Mouse (Mus musculus): ENCODE measurements around the gene Ugt1a6a.

Gene Ugt1a6a

GRCm38 (mm10) chr1:88230981-88231802, 96.6 kb downstream of the Ugt1a6a start:
- no peak for DNase-seq

GRCm38 (mm10) chr1:88231803-88232499, 97.3 kb downstream of the Ugt1a6a start:
- DNase-seq = no peak

DNA sequence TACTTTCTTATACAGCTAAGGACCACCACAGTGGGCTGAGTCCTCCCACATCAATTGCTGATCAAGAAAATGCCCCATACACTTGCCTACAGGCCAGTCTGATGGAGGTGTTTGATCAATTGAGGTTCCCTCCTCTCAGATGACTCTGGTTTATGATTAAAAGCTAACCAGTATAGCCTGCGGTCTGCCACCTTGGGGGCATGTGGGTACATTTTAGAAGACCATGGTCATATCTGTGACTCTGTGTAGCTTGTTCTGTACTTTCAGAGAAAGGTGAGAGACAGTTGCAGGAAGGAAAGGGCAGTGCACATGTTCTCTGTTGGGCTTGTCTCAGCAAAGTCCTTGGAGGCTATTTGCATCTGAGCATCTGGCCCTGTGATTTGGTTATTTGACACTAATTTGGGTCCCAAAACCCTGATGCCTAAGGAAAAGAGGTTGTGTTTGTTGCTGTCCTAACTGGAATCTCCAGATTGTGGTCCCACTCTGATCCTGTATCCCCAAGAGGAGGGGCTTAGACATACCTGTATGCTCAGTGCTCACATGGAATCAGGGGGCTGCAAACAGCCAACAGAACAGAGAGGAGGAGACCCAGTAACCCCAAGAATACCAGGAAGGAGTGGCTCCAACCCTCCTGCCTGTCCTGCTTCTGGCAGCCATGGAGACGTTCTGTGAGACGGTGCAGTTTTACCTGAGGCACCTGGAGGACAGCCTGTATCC, 98.2 kb downstream of the Ugt1a6a start:
- DNase-seq = no peak

- DNase-seq = no peak
These were observed 99.0 kb downstream of the Ugt1a6a start for GRCm38 (mm10) chr1:88233421-88234247.

DNA sequence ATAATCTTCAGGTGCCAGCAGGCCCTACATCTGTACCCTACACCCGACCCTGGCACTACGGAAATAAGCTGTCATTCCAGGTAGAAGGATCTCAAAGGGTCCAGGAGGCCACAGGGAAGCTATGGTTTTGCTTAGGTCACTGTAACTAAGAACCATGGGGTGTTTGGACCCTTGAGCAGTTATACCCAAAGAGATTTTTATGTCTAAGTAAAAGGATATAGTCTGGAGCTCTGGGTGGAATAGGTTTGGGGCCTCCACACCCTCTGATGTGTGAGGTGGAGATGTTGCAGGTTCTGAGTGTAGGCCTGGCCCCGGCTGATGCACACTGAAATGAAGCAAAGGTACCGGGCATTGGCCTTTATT, 99.6 kb downstream of the Ugt1a6a start:
- DNase-seq = no peak

GRCm38 (mm10) chr1:88234646-88235045, 100.0 kb downstream of the Ugt1a6a start:
- no peak for DNase-seq

- DNase-seq = no peak
These were observed 100.7 kb downstream of the Ugt1a6a start for GRCm38 (mm10) chr1:88235046-88235893.

DNA sequence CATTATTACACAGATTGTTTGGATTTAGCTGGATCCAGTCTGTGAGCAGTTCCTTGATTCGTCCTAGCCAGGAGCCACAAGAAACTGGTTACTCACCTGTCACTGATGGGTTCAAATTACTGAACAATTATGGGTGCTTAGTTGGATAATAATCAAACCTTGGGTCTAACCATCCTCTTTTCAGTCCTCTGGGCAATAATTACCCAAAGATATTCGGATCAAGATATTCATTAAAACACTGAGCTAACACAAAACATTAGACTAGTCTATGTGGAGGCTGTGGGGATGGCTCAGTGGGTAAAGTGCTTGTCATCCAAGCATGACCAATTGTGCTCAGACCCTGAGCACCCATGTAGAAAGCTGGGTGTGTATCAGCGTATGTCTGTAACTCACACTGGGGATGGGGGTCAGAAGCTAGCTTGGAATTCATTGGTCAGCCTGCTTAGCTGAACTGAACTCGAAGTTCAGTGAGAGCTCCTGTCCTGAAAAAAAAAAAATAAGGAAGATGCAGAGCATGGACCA, 101.3 kb downstream of the Ugt1a6a start:
- no peak for DNase-seq

DNA sequence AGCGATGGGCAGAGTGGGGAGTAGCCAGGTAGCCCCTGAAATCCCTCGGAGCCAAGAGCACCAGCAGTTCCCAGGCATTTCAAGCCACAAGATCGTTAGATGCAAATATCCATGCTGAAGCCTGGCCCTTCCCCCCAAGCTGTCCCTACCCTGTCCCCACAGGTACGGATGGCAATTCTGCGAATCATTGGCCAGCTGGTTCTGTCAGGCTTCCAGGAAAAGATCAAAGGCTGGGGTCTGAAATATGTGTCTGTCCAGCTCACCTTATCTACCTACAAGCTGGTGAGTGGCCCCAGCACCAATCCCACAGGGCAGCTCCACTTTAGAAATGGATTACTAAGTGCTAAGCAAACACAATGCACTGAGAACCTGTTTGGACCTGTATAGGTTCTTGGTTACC, 102.7 kb downstream of the Ugt1a6a start:
- no peak for DNase-seq

- DNase-seq = no peak
These were observed 104.2 kb downstream of the Ugt1a6a start for GRCm38 (mm10) chr1:88238771-88239170.

- DNase-seq = peak; percentile 5
These were observed 105.5 kb downstream of the Ugt1a6a start for GRCm38 (mm10) chr1:88240072-88240471.

DNA sequence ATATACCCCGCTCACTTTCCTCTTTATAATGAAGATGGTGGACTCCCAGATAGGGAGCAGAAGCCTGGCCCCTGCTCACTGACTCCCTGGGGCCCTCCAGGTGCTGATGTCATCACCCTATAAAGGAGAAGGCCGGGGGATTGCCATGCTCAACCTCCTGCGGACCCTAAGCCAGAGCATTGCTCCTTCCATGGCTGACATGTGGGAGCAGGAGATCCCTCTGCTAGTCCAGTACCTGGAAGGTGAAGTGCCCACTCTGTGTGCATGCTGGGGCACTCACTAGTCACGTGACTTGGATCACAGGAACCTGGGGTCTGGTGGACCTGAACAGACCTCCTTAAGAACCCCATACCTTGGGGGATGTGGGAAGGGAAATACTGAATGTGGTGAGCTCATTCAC, 106.0 kb downstream of the Ugt1a6a start:
- peak; percentile 16 for DNase-seq

- peak; percentile 3 for DNase-seq
These were observed 109.3 kb downstream of the Ugt1a6a start for GRCm38 (mm10) chr1:88243861-88244260.

GRCm38 (mm10) chr1:88245881-88246280, 111.3 kb downstream of the Ugt1a6a start:
- no peak for DNase-seq

DNA sequence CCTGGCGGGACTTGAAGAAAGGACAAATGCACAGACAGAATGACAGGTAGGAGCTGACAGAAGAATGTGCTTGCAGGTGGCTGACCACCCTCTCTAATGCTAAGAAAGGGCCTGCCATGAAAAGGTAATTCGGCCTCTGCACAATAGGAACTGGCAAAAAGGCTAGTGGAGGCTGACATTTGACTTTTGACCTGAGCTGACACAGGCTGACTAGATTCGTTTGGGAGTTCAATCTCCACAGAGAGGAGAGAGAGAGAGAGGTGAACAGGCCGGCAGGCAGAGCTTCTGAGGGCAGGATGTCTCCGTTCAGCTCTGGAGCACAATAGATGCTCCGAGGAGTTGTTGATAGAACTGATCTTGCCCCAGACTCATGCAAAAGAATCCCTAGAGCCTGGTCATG, 111.8 kb downstream of the Ugt1a6a start:
- no peak for DNase-seq

DNA sequence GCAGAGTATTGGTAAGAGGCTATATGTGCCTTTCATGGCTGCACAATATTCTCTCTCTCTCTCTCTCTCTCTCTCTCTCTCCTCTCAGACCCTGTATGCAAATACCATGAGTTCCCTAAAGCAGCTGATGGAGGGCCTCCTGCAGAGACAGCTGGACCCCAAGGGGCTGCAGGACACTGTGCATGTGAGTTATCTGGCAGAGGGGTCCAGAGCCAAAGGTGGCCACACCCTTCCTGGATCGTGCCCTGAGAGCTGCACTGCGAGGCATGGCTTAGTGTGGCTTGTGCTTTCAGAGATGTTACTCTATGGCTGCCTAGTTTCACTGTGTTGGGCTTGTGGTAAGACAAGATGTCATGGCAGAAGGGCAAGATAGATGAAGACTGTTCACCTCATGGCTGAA, 113.1 kb downstream of the Ugt1a6a start:
- no peak for DNase-seq

DNA sequence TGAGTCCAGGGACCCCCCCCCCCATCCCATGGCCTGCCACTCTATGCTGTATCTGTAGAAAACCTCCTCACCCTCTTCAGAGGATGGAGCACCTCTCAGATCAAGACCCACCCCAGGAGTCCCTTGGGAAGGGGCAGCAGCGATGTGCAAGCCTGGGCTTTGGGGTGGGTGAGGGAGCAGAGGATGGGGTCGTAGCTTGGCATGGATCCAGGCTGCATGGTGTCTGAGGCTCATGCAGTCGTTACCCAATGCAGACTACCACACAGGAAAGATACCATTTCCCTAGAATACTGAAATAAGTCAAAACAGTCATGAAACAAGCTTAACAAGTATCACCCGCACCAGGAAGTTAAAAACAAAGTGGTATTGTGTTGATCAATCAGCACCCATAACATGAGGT, 114.0 kb downstream of the Ugt1a6a start:
- DNase-seq = no peak

DNA sequence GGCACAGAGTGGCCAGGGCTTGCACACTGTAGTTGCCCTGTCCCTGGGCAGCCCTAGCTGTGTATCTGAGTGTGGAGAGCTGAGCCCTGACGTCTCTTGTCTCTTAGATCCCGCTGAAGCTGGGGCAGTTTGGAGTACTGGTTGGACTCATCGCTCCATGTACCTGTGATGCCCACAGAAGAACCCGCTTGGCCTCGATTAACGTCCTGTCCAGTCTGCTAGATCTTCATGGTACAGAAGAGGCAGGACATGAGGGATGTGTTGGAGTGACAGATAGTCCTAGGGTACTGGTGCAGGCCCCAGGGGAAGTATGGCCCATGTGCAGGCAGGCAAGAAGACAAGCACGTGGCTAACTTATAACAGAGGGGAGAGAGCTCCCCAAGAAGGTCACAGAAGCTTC, 115.0 kb downstream of the Ugt1a6a start:
- no peak for DNase-seq

GRCm38 (mm10) chr1:88250023-88250422, 115.4 kb downstream of the Ugt1a6a start:
- no peak for DNase-seq

DNA sequence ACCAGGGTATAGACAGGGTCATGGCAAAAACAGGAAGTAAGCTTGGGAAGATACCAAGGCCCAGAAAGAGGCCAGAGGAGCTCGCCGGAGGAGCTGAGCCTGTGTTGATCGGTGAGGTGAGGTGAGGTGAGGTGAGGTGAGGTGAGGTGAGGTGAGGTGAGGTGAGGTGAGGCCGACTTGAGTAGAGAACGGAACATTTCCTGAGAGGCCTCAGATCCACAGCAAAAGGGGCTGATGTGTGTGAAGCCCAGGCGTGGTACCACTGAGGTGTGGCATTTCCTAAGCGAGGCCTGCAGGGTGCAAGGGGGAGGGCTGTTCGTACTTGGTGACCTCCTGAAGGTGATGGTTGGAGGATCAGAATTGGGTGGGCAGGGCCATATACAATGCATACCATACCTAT, 118.5 kb downstream of the Ugt1a6a start:
- no peak for DNase-seq

DNA sequence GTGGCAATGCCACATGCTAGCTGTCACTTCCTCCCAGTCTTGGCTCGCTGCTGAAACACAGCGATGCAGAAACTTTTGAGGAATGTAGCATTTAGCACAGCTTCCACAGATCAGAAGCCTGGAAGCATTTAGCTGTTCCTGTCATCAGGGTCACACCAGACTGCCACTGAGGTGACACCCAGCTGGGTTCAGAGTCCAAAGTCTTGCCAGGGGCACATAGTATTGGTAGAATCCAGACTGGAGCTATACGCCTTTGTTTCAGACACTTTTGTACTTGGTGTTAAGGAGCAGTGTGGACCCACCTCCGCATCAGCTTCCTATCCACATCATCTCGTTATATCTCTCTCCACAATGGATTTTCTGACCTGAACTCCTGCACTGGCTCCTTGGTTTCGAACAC, 118.9 kb downstream of the Ugt1a6a start:
- no peak for DNase-seq

Measured in right cerebral cortex, postnatal 14 days (tissue).